Mouse (Mus musculus): Measurements from ENCODE around the gene Ppp2r3a.
A peak's percentile ranks its signal among the peaks of the same experiment; 100 is the strongest.

Ppp2r3a gene

DNA sequence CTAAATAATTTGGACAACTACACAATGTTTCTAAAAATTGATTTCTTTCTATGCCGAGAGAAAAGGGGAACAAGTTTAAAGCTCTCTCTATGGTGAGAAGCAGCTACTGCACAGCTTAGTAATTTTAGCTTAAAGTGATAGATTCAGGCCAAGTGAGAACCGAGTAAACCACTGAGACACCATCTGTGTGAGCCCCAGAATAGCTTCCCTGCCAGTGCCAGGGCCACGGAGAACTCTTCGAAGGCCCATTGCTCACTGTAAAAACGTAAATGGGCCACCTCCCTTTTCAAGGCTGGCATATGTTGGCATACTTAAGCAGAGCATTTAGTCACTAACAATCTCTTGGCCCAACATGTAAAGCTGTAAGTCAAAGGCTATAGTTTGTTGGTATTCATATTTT lies 91.5 kb downstream of the Ppp2r3a start:
- no peak for DNase-seq (ENCODE audit: low read depth, low spot score)

DNA sequence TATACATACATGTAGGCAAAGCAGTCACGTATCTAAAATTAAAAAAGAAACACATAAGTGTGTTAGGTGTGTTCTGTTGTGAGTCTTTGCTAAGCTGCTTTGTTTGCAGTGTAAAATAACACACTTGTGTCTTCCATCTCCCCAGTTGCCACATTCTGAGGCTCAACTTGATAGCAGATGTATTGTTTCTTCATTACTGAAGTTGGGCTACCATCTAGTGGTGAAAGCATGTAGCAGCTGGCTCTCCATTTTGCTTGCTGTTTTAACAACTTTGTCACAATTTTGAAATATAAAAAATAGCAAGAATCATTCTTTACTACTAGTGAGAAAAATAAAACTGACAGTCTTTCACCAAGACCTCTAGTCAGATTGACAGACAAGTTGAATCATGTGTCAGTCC lies 92.2 kb downstream of the Ppp2r3a start:
- peak; percentile 37 for DNase-seq (ENCODE audit: low read depth, low spot score)

DNA sequence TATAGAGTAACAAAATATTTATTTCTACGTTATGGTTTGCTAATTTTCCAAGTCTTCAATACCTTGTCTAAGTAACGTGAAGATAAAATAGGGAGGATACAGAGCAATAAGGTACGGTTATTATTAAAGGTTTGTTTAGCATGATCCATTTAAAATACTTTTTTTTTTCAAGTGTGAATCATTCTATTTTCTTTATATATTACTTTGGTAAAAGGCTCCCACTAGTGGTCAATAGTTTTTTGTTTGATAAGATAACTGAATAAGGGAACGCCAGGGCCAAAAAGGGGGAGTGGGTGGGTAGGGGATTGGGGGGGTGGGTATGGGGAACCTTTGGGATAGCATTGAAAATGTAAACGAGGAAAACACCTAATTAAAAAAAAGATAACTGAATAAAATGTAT lies 98.7 kb downstream of the Ppp2r3a start:
- DNase-seq (ENCODE audit: low read depth, low spot score), result no peak

DNA sequence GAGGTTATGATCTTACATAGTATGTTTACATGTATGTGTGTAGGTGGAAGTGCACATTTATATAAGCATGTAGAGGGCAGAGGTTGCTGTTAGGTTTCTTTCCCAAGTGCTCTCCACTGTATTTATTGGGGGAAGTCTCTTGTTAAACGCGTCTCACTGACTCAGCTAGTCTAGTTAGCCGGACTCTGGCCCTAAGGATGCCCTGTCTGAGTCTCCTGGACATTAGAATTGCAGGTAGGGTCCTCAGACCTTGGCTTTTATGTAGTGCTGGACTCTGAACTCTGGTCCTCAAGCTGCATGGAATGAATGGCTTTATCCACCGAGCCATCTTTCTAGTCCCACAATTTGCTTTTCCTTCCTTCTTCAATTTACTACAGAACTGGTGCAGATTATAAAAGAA lies 108.0 kb downstream of the Ppp2r3a start:
- no peak for DNase-seq (ENCODE audit: low read depth, low spot score)

DNA sequence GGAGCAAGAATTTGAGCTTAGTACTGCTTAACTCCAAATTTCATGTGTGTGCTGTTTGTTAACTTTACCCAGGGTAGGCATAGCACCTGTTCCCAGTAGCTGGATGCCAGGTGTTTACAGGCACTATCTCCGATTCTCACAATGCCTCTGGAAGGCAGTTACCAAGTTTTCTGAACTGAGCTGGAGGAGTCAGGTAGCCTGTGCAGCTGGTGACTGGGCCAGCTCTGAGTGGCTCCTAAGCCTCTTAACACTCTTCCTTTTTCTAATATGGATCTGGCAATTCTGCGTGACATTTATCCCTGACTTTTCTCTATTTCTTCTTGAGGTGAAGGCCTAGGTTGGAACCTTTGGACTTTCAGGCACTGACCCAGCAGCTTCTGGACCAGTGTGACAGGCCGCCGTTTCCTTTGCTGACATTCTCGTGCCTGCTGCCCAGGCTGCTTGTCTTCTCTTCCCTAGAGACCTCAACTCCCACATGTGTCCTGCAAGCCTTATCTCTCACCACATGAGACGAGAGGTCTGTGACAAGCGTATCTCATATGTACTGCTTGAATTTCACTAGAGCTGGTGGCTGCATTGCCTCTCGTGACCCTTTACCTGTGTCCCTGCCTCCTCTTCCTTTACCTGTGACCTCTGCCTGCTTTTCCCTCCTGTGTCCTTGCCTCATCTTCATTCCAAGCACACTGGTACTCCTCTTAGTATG lies 137.3 kb downstream of the Ppp2r3a start:
- no peak for DNase-seq (ENCODE audit: low read depth, low spot score)

DNA sequence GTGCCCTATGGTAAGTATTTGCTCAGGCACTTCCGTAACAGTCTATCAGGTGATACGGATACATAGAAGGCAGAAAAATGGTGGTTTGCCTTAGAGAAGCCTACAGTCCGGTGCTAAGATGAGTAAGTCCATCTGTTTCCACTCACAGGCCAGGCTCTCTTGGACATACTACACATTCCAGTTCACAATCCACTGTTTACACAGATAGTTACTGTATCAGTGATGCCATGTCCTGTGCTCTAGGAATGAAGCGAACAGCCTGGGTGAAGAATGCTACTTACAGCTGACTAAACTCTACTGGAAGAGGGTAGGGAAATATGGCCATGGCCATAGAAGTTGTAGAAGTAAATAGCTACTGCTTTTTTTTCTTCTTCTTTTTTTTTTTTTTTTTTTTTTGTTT lies 138.3 kb downstream of the Ppp2r3a start:
- no peak for DNase-seq (ENCODE audit: low read depth, low spot score)

DNA sequence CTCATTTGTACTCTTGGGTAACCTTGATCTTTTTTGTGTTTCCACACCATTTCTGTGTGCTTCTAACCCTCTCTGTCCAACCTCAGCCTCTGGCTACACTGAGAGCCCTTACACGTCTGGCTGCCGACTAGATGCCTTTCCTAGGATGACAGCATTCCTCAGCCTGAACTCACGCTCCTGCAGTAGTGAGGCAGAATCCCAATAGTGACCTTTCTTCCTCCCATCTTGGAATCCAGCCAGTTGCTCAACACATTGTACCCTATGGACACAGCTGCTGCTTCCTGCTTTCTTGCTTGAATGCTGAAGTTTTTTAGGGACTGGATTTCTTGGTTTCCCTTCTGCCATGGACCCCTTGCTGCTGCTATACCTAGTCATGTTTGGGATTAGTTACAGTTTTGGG lies 141.6 kb downstream of the Ppp2r3a start:
- DNase-seq (ENCODE audit: low read depth, low spot score), result peak; percentile 19

DNA sequence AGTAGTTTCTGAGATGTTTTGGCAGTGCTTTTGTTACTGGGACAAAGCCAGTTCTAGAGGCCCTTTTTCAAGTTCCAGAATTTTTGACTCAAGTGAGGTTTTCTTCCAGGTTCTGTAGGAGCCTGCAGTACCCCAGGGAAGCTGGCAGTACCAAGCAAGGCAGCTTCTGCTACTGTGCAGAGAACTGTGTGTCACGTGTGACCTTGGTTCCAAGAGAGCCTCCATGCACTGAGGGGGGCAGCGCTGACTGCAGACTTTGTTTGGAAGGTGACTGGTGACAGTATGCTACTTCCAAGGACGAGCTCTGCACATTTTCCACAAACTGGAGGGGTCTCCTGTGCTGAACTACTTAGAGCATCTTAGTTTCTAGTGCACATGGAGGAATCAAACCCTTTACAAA lies 144.2 kb downstream of the Ppp2r3a start:
- DNase-seq (ENCODE audit: low read depth, low spot score), result no peak

DNA sequence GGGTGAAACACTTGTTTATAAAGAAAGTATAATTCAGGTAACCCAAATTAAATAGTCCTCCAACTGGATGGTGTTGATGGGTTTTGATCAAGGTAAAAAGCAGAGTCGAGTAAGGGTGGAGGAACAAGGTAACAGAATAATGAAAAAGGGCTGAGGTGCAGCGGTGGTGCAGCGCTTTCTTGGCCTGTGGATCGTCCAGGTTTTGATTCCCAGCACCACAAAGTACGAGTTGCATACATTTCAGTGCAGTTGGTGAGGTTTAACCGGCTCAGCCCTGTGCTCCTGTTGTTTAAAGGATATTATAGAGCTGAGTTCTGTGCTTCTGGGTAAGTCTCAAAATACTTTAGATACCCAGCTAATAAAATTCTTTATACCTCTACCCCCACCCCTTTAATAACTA lies 145.9 kb downstream of the Ppp2r3a start:
- no peak for DNase-seq (ENCODE audit: low read depth, low spot score)

DNA sequence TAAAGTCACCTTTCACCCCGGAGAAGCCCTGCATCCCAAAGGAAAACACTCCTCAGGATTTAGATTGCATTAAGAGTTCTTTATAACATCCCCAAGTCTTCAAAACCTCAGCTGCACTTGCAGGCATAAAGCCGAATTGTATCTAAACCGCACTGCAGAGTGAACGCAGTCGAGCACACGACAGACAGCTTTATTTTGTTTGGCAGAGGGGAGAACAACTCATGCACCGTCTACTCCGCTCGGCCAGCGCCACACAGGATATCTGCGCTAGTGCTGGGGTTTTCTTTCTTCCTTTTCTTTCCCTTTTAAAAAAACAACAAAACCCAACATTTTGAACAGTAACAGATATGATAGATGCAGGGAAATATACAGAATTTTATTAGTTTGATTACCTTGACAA lies 146.7 kb downstream of the Ppp2r3a start:
- no peak for DNase-seq (ENCODE audit: low read depth, low spot score)

DNA sequence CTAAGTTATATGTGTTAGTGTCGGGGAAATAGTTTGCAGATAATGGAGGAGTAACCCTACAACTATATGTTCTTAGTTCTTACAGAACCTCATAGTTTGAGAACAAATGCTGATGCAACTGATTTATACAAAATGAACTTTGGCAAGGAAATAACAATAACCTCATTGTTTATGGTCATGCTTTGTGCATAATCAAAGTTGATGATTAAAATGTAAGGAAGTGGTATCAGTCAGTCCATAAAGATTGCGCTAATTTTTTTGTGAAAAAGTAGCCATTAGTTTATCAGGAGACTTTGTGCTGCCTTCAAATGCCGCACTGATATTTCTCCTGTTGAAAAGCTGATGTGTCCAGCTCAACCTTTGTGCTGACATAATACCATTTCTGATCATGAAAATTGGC lies 149.3 kb downstream of the Ppp2r3a start:
- no peak for DNase-seq (ENCODE audit: low read depth, low spot score)

DNA sequence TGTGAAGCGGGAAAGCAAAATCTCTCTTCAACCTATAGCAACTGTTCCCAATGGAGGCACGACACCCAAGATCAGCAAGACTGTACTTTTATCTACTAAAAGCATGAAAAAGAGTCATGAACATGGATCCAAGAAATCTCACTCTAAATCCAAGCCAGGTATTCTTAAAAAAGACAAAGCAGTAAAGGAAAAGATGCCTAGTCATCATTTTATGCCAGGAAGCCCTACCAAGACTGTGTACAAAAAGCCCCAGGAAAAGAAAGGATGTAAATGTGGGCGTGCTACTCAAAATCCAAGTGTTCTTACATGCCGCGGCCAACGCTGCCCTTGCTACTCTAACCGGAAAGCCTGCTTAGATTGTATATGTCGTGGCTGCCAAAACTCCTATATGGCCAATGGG lies 150.0 kb downstream of the Ppp2r3a start:
- no peak for DNase-seq (ENCODE audit: low read depth, low spot score)

DNA sequence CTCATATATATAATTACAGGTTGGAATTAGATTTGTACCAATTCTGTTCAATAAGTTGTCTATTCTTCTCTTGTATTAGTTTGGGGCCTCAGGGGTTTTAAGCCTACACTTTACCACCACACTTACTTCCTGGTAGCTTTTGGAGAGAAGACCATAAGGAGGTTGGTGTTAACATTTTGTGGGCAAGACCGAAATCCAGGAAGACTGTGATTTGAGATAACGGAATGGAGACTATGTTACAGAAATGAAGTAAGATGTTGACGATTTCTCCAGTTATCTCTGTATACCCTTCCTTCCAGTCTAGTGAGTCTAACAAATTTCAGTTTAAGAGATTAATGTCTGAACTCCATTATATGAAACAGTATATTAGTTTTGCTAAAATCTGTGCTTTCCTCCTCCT lies 151.4 kb downstream of the Ppp2r3a start:
- DNase-seq (ENCODE audit: low read depth, low spot score), result no peak

DNA sequence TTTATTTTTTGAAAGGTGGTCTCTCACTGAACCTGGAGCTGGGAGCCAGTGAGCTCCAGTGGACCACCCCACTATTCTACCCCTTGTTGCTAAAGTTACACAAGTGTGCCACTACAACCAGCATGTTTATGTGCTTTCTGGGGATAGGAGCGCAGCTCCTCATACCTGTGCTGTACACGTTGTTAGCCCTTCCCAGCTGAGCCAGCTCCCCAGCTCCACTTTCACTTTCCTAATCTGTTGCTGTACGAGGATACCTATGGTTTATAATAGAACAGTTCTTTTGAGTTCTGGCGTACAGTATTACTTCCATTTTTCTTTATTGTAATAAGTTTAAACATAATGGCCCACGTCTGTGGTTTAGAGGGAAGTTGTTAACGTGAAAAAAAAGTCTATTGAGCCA lies 152.2 kb downstream of the Ppp2r3a start:
- no peak for DNase-seq (ENCODE audit: low read depth, low spot score)

DNA sequence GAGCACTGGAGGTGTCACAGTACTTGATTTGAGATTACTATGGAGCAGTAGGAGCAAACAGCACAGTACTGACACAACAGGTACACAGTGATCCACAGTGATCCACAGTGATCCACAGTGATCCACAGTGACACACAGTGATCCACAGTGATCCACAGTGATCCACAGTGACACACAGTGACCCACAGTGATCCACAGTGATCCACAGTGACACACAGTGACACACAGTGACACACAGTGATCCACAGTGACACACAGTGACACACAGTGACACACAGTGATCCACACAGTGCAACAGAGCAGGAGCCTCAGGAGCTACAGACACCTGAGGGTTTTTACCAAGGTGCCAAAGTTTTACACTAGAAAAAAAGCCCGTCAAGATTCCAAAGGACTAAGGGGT lies 154.1 kb downstream of the Ppp2r3a start:
- no peak for DNase-seq (ENCODE audit: low read depth, low spot score)

DNA sequence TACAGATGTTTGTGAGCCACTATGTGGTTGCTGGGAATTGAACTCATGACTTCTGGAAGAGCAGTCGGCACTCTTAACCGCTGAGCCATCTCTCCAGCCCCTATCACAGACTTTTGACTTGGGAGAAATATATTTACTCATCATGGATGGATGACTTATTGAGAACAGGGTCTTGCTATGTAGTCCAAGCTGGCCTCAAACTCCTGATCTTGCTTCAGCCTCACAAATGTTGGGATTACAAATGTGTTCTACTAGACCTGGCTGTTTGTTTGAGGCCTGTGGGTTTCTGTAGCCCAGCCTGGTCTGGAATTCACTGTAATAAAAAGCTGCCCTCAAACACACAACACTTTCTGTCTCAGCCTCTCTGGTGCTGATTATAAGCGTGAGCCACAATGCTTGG lies 155.1 kb downstream of the Ppp2r3a start:
- DNase-seq (ENCODE audit: low read depth, low spot score), result no peak

DNA sequence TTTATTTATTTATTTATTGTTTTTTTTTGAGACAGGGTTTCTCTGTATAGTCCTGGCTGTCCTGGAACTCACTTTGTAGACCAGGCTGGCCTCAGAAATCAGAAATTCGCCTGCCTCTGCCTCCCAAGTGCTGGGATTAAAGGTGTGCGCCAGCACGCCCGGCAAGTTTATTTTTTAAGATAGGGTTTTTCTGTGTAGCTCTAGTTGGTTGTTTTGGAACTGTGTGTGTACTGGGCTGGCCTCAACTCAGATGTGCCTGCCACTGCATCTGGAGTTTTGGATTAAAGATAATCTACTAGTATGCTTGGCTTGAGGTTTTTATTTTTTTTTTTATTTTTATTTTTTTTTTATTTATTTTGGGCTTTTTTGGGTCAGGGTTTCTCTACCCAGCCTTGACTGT lies 156.2 kb downstream of the Ppp2r3a start:
- DNase-seq (ENCODE audit: low read depth, low spot score), result no peak

DNA sequence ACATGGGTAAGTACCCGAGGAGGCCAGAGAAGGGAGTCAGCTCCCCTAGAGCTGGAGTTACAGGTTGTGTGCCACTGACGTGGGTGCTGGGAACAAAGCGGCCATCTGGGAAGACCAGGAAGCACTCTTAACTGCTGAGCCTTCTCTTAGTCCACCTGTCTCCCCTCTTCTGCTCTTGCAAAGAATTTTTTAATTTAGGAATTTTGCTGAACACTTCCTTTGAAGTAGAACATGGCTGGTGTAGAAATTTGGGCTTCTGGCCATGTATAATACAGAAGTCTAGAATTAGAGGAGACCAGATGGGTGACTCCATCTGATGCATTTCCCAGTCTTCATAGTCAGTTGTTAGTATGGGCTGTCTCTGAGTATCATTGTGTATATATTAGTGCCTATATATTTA lies 167.9 kb downstream of the Ppp2r3a start:
- DNase-seq (ENCODE audit: low read depth, low spot score), result no peak

DNA sequence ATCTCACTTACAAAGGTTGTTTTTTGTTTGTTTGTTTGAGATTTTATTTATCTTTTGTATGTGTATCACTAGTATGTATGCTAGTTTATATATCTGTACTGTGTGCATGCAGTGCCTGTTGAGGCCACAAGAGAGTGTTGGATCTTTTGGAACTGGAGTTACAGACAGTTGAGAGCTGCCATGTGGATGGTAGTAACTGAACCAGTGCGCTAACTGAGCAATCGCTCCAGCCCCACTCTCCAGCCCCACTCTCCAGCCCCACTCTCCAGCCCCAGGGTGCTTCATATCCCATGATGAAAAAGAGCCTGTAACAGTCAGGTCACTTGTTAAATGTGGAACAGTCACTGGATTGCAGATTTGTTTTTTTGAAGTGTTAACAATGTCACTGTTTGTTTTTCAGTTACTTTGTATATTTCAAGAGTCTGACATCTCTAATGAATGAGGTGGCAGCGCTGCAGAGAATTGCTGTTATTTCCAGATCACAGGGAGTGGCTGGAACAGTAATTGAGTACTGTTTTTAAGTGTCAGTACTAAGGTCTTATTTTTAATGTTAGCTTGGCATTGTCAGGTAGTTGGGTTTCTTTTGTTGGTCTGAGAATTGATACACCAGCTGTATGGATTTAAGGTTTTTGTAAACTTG lies 171.4 kb downstream of the Ppp2r3a start:
- DNase-seq (ENCODE audit: low read depth, low spot score), result no peak

DNA sequence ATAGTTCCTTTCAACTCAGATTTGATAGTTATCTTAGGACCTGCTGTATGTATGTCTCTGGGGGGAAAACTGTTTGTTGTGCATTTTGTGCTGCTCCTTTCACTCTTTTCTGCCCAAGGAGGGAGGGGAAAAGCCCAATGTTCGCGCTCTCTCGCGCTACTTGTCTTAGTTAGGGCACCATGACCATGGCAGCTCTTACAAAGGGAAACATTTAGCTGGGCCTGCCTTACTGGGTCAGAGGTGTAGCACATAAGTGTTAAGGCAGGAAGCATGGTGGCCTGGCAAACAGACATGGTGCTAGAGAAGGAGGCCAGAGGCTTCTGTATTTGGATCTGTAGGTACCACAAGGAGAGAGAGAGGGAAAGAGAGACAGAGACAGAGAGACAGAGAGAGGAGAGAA lies 173.0 kb downstream of the Ppp2r3a start:
- DNase-seq (ENCODE audit: low read depth, low spot score), result no peak

DNA sequence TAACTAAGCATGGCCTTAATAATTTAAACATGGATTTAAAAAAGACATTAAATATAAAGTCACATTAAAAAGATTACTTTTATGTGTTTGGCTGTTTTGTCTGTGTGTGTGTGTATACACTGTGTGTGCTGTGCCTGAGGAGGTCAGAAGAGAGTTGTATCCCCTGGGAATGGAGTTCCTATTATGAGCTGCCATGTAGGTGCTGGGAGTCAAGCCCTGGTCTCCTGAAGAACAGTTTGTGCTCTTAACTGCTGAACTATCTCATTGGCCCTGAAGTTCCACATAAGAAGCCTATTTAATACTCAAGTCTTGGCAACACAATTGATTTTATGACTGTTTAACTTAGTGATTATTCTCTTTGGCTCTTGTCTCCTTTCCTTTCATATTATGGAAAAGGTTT lies 174.1 kb downstream of the Ppp2r3a start:
- DNase-seq (ENCODE audit: low read depth, low spot score), result no peak

DNA sequence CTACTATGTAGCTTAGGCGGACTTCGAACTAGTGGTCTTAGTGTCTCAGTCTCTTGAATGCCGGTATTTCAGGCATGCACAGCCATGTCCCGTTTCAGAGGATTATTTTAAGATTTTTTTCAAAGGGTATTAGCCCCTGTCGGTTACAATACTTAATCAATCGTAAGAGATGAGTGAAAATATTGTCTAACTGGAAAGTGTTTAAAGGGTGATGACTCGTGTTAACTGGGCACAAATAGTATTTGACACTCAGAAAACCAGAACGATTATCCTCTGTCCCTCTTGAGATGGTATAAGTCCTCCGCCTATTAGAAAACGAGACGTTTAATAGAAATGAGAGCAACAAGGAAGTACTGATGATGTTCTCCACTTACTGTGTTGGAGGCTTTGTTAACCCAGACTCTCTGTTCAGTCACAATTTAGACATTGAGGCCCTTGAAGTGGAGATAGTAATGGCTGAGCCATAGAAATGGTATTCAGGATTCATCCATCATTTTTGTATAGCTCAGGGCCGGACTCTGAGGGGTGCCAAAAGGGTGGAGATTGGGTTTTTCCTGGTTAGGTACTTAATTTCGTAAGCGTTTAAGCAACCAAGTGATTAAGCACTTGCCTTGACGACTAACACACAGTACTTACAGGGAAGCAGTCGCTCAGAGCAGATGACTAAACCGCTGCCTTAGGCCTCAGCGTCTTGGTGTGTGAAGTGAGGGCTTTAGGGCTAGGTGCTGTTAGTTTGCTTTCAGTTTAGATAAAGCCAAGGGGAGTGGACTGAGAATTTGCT lies 175.3 kb downstream of the Ppp2r3a start:
- DNase-seq (ENCODE audit: low read depth, low spot score), result no peak

DNA sequence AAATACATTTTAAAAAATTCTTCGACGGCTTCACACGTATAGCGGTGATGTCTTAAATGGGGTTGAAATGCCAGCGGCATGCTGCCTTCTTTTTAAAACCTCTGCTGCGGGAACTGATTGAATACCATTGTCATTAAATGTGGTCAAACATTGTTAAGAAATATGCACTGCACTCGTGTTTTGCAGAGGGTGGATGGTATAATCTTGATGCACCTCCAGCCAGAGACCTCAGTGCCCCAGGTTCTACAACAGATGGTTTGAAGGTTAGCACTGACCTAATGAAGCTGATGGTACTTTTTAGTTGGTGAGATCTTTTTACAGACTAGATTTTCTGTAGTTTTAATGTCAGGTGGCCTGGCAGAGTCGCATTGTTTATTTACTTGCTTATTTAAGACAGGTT lies 175.9 kb downstream of the Ppp2r3a start:
- no peak for DNase-seq (ENCODE audit: low read depth, low spot score)

All from mesoderm, embryonic 11.5 days (tissue).